Mouse (Mus musculus) olfactory bulb, adult 2 months (tissue): ENCODE results near the gene Znfx1.

Experiments used
- CTCF ChIP-seq: fragments of 200-500 bp; IDR thresholded peaks from 2 replicates; pipeline ENCODE4 v1.5.1; 2012; ENCODE audit warnings: low read depth, mild to moderate bottlenecking, low read length, moderate library complexity; ENCODE audit not compliant: insufficient read depth
- POLR2A ChIP-seq: fragments of 200-500 bp; IDR thresholded peaks from 2 replicates; pipeline ENCODE4 v1.6.1; 2012; ENCODE audit warnings: mild to moderate bottlenecking, low read depth, low read length, moderate library complexity; ENCODE audit not compliant: insufficient read depth

DNA sequence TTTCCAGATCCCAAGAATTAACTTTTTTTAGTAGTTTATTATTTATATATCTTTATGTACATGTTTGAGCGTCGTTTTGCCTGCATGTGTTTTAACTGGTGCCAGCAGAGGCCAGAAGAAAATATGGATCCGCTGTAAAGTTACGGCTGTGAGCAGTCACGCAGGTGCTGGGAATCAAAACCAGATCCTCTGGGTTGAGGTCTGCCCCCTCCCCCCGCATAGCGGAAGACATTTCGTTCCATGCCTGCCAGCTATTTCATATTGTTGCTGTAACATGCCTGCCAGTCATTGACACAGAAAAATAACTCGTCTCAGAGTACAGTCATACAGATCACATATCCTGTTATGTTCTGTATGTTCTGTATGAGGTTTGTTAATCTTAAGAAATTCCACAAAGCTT, 61.3 kb downstream of the Znfx1 start:
- TF ChIP-seq CTCF, result no peak
- no peak for TF ChIP-seq POLR2A
